Mouse (Mus musculus): Measurements from ENCODE around the gene Macrod2. TPM values are rescaled to one million over a fixed set of nuclear protein-coding genes. Genes with fewer than 3 reads are reported as not detected.

Macrod2 gene
- polyA plus RNA-seq, 1 experiment from 2014 or later, result 62.2 TPM

- H3K36me3 ChIP-seq (replicated peaks; ENCODE audit: control insufficient read depth, insufficient read depth), result no peaks in the 10 kb centered on the region
- 61% methylated on average over 4 of the region's 4 CpGs for WGBS
- no peak for DNase-seq (ENCODE audit: low spot score)
These were observed 1422.6 kb downstream of the Macrod2 start for GRCm38 (mm10) chr2:141817546-141818180.

GRCm38 (mm10) chr2:141820795-141821194 is 1425.7 kb downstream of the Macrod2 start:
- Histone ChIP-seq H3K27me3 (ENCODE audit: control insufficient read depth, insufficient read depth, low read length) (no peaks in the 10 kb centered on the region), H3K9me3 (ENCODE audit: control insufficient read depth, low read length) (no peaks in the 10 kb centered on the region), H3K4me3 (replicated peaks; ENCODE audit: low read length) (no peak overlapping the region), H3K27ac (no peak overlapping the region), H3K36me3 (replicated peaks; ENCODE audit: control insufficient read depth, insufficient read depth) (no peaks in the 10 kb centered on the region), H3K4me1 (replicated peaks; ENCODE audit: control insufficient read depth, insufficient read depth, low read length) (no peaks in the 10 kb centered on the region), H3K4me2 (replicated peaks) (no peak overlapping the region), H3K9ac (no peak overlapping the region)
- ATAC-seq (ENCODE audit: low FRiP score) (no peak), DNase-seq (ENCODE audit: low spot score) (peak; percentile 35)

More at GRCm38 (mm10) chr2:141817546-141818180, 1422.6 kb downstream of the Macrod2 start:
- Histone ChIP-seq H3K9me3 (ENCODE audit: control insufficient read depth, low read length) (no peaks in the 10 kb centered on the region), H3K4me1 (replicated peaks; ENCODE audit: control insufficient read depth, insufficient read depth, low read length) (no peaks in the 10 kb centered on the region), H3K27ac (no peak overlapping the region), H3K9ac (no peak overlapping the region), H3K4me2 (replicated peaks) (no peak overlapping the region), H3K27me3 (ENCODE audit: control insufficient read depth, insufficient read depth, low read length) (no peaks in the 10 kb centered on the region), H3K4me3 (replicated peaks; ENCODE audit: low read length) (no peak overlapping the region)
- no peak for ATAC-seq (ENCODE audit: low FRiP score)

GRCm38 (mm10) chr2:141825606-141826495 is 1430.7 kb downstream of the Macrod2 start:
- 71% methylated on average over 8 of the region's 8 CpGs for WGBS
- ATAC-seq (ENCODE audit: low FRiP score), result no peak
- no peaks in the 10 kb centered on the region for H3K9me3 ChIP-seq (ENCODE audit: control insufficient read depth, low read length)
- no peak overlapping the region for H3K27ac ChIP-seq
- H3K27me3 ChIP-seq (ENCODE audit: control insufficient read depth, insufficient read depth, low read length), result no peaks in the 10 kb centered on the region
- no peak for DNase-seq (ENCODE audit: low spot score)
- H3K4me3 ChIP-seq (replicated peaks; ENCODE audit: low read length), result no peak overlapping the region
- no peaks in the 10 kb centered on the region for H3K4me1 ChIP-seq (replicated peaks; ENCODE audit: control insufficient read depth, insufficient read depth, low read length)
- no peak overlapping the region for H3K9ac ChIP-seq
- no peak overlapping the region for H3K4me2 ChIP-seq (replicated peaks)
- no peaks in the 10 kb centered on the region for H3K36me3 ChIP-seq (replicated peaks; ENCODE audit: control insufficient read depth, insufficient read depth)

- H3K4me3 ChIP-seq (replicated peaks; ENCODE audit: low read length), result no peak overlapping the region
- H3K36me3 ChIP-seq (replicated peaks; ENCODE audit: control insufficient read depth, insufficient read depth), result no peaks in the 10 kb centered on the region
- H3K9ac ChIP-seq, result no peak overlapping the region
- 82% methylated on average over 2 of the region's 2 CpGs for WGBS
- H3K9me3 ChIP-seq (ENCODE audit: control insufficient read depth, low read length), result no peaks in the 10 kb centered on the region
- no peak overlapping the region for H3K27ac ChIP-seq
- ATAC-seq (ENCODE audit: low FRiP score), result no peak
- no peak overlapping the region for H3K4me2 ChIP-seq (replicated peaks)
- H3K27me3 ChIP-seq (ENCODE audit: control insufficient read depth, insufficient read depth, low read length), result no peaks in the 10 kb centered on the region
- no peaks in the 10 kb centered on the region for H3K4me1 ChIP-seq (replicated peaks; ENCODE audit: control insufficient read depth, insufficient read depth, low read length)
- no peak for DNase-seq (ENCODE audit: low spot score)
These were observed 1435.4 kb downstream of the Macrod2 start for GRCm38 (mm10) chr2:141830496-141830895.

GRCm38 (mm10) chr2:141831515-141831914 is 1436.4 kb downstream of the Macrod2 start:
- WGBS, result 85% methylated on average over 5 of the region's 5 CpGs
- Histone ChIP-seq H3K27me3 (ENCODE audit: control insufficient read depth, insufficient read depth, low read length) (no peaks in the 10 kb centered on the region), H3K4me3 (replicated peaks; ENCODE audit: low read length) (no peak overlapping the region), H3K4me1 (replicated peaks; ENCODE audit: control insufficient read depth, insufficient read depth, low read length) (no peaks in the 10 kb centered on the region), H3K9me3 (ENCODE audit: control insufficient read depth, low read length) (no peaks in the 10 kb centered on the region), H3K9ac (no peak overlapping the region), H3K4me2 (replicated peaks) (no peak overlapping the region), H3K27ac (no peak overlapping the region), H3K36me3 (replicated peaks; ENCODE audit: control insufficient read depth, insufficient read depth) (no peaks in the 10 kb centered on the region)
- DNase-seq (ENCODE audit: low spot score) (no peak), ATAC-seq (ENCODE audit: low FRiP score) (no peak)

GRCm38 (mm10) chr2:141834156-141834782 is 1439.2 kb downstream of the Macrod2 start:
- DNase-seq (ENCODE audit: low spot score) (no peak), ATAC-seq (ENCODE audit: low FRiP score) (no peak)
- no peaks in the 10 kb centered on the region for H3K9me3 ChIP-seq (ENCODE audit: control insufficient read depth, low read length)
- no peak overlapping the region for H3K27ac ChIP-seq
- no peaks in the 10 kb centered on the region for H3K4me1 ChIP-seq (replicated peaks; ENCODE audit: control insufficient read depth, insufficient read depth, low read length)
- H3K27me3 ChIP-seq (ENCODE audit: control insufficient read depth, insufficient read depth, low read length), result no peaks in the 10 kb centered on the region
- H3K4me3 ChIP-seq (replicated peaks; ENCODE audit: low read length), result no peak overlapping the region
- no peak overlapping the region for H3K4me2 ChIP-seq (replicated peaks)
- no peaks in the 10 kb centered on the region for H3K36me3 ChIP-seq (replicated peaks; ENCODE audit: control insufficient read depth, insufficient read depth)
- H3K9ac ChIP-seq, result no peak overlapping the region
- 89% methylated on average over 4 of the region's 4 CpGs for WGBS

- WGBS, result 80% methylated on average over 6 of the region's 6 CpGs
- H3K27me3 ChIP-seq (ENCODE audit: control insufficient read depth, insufficient read depth, low read length), result no peaks in the 10 kb centered on the region
- H3K9me3 ChIP-seq (ENCODE audit: control insufficient read depth, low read length), result no peaks in the 10 kb centered on the region
- H3K9ac ChIP-seq, result no peak overlapping the region
- no peak overlapping the region for H3K4me3 ChIP-seq (replicated peaks; ENCODE audit: low read length)
- H3K27ac ChIP-seq, result no peak overlapping the region
- H3K4me2 ChIP-seq (replicated peaks), result no peak overlapping the region
- ATAC-seq (ENCODE audit: low FRiP score), result no peak
- no peak for DNase-seq (ENCODE audit: low spot score)
- H3K36me3 ChIP-seq (replicated peaks; ENCODE audit: control insufficient read depth, insufficient read depth), result no peaks in the 10 kb centered on the region
- H3K4me1 ChIP-seq (replicated peaks; ENCODE audit: control insufficient read depth, insufficient read depth, low read length), result no peaks in the 10 kb centered on the region
These were observed 1449.5 kb downstream of the Macrod2 start for GRCm38 (mm10) chr2:141844408-141845175.

- Histone ChIP-seq H3K4me3 (replicated peaks; ENCODE audit: low read length) (no peak overlapping the region), H3K27ac (no peak overlapping the region), H3K9me3 (ENCODE audit: control insufficient read depth, low read length) (no peaks in the 10 kb centered on the region), H3K4me2 (replicated peaks) (no peak overlapping the region), H3K4me1 (replicated peaks; ENCODE audit: control insufficient read depth, insufficient read depth, low read length) (no peaks in the 10 kb centered on the region), H3K27me3 (ENCODE audit: control insufficient read depth, insufficient read depth, low read length) (no peaks in the 10 kb centered on the region), H3K9ac (no peak overlapping the region), H3K36me3 (replicated peaks; ENCODE audit: control insufficient read depth, insufficient read depth) (no peaks in the 10 kb centered on the region)
- no peak for ATAC-seq (ENCODE audit: low FRiP score)
- no peak for DNase-seq (ENCODE audit: low spot score)
- WGBS, result 34% methylated on average over 2 of the region's 2 CpGs
These were observed 1464.1 kb downstream of the Macrod2 start for GRCm38 (mm10) chr2:141859220-141859619.
